Mouse (Mus musculus): Measurements from ENCODE around the gene Tlx3. TPM values are rescaled to one million over a fixed set of nuclear protein-coding genes. Genes with fewer than 3 reads are reported as not detected.

The Tlx3 gene
- polyA plus RNA-seq (2012) = 0.19 TPM in 1 of 2 replicates, not detected in the other

GRCm38 (mm10) chr11:33203383-33204328 lies at the start of gene Tlx3:
Tlx3 (minus strand) TSS chr11:33203589.

GRCm38 (mm10) chr11:33162998-33163506 lies 40.3 kb downstream of the Tlx3 start, which contains the start of gene Npm1:
Npm1 (minus strand) TSS chr11:33163206.

Other genes with a start within 250 kb of the Tlx3 start
- gene Fgf18, start 56.2 kb downstream of the Tlx3 start, polyA plus RNA-seq (2012) = 0.09 and 0.23 TPM in 2 replicates
- gene Npm1, start 40.4 kb downstream of the Tlx3 start, polyA plus RNA-seq (2012) = 234 and 409 TPM in 2 replicates
- not detected in 2 replicates for gene Gm12117, start 73.1 kb upstream of the Tlx3 start, polyA plus RNA-seq (2012)

Data from megakaryocyte-erythroid progenitor cell, adult 5 weeks (primary cell).